Mouse (Mus musculus): ENCODE results near the gene Ppp1r12c. TPM values are rescaled to one million over a fixed set of nuclear protein-coding genes. Genes with fewer than 3 reads are reported as not detected.

The Ppp1r12c gene
- 33.6 and 33.9 TPM in 2 replicates for polyA plus RNA-seq (2015; fragmentation: Nextera tagmentation; extraction: Ambion mirVana)

- H3K9me3 ChIP-seq (ENCODE audit: control insufficient read depth) = no peaks in the 10 kb centered on the region
- peak within 1 kb of the TSS; percentile 80 for H3K4me3 ChIP-seq (ENCODE audit: low read depth, low read length)
- ATAC-seq = peak; percentile 89
- H3K4me1 ChIP-seq (replicated peaks; ENCODE audit: control insufficient read depth, insufficient read depth, low read length) = 0 out of 2 replicates have a peak, but pooled peaks cover 6% of the 10 kb centered on the region
- peak within 1 kb of the TSS; percentile 70 for H3K27ac ChIP-seq (ENCODE audit: low read depth, low read length)
- WGBS = under 1% methylated on average over 62 of the region's 62 CpGs
- no peak for TF ChIP-seq CTCF (IDR thresholded peaks at IDR 0.05; ENCODE audit: low read depth)
- peak within 1 kb of the TSS; percentile 73 for H3K9ac ChIP-seq (ENCODE audit: low read depth, low read length)
- peak within 1 kb of the TSS; percentile 86 for H3K4me2 ChIP-seq (replicated peaks; ENCODE audit: low read depth)
- H3K27me3 ChIP-seq (replicated peaks; ENCODE audit: control insufficient read depth, insufficient read depth, low read length) = no peaks in the 10 kb centered on the region
- peaks cover 4% of the 10 kb centered on the region for H3K36me3 ChIP-seq (ENCODE audit: control insufficient read depth, insufficient read depth)
Observed at GRCm38 (mm10) chr7:4501558-4502397, at the start of gene Ppp1r12c. Gene Ppp1r12c, minus strand, starts transcription at chr7:4501680.

GRCm38 (mm10) chr7:4547221-4547641, 45.8 kb upstream of the Ppp1r12c start, which contains the start of gene Syt5:
Gene Syt5, minus strand, starts transcription at chr7:4547541.
- WGBS = 8% methylated on average over 33 of the region's 33 CpGs
- Histone ChIP-seq H3K36me3 (ENCODE audit: control insufficient read depth, insufficient read depth) (no peaks in the 10 kb centered on the region), H3K4me1 (replicated peaks; ENCODE audit: control insufficient read depth, insufficient read depth, low read length) (no peaks in the 10 kb centered on the region), H3K9ac (ENCODE audit: low read depth, low read length) (no peak within 1 kb of the TSS), H3K4me3 (ENCODE audit: low read depth, low read length) (peak within 1 kb of the TSS; percentile 20), H3K9me3 (ENCODE audit: control insufficient read depth) (no peaks in the 10 kb centered on the region), H3K4me2 (replicated peaks; ENCODE audit: low read depth) (peak within 1 kb of the TSS; percentile 57), H3K27ac (ENCODE audit: low read depth, low read length) (no peak within 1 kb of the TSS), H3K27me3 (replicated peaks; ENCODE audit: control insufficient read depth, insufficient read depth, low read length) (no peaks in the 10 kb centered on the region)
- ATAC-seq = no peak; the same call in 1 of the 2 replicates
- no peak for TF ChIP-seq CTCF (IDR thresholded peaks at IDR 0.05; ENCODE audit: low read depth)

GRCm38 (mm10) chr7:4546591-4547131, 45.2 kb upstream of the Ppp1r12c start:
- H3K36me3 ChIP-seq (ENCODE audit: control insufficient read depth, insufficient read depth) = no peaks in the 10 kb centered on the region
- ATAC-seq = peak; percentile 50
- WGBS = 1% methylated on average over 26 of the region's 26 CpGs
- peak overlapping the region; percentile 20; the same call in 1 of the 2 replicates for H3K4me3 ChIP-seq (ENCODE audit: low read depth, low read length)
- H3K27ac ChIP-seq (ENCODE audit: low read depth, low read length) = no peak overlapping the region
- peak; percentile 39 for TF ChIP-seq CTCF (IDR thresholded peaks at IDR 0.05; ENCODE audit: low read depth)
- no peaks in the 10 kb centered on the region for H3K9me3 ChIP-seq (ENCODE audit: control insufficient read depth)
- H3K4me2 ChIP-seq (replicated peaks; ENCODE audit: low read depth) = peak overlapping the region; percentile 57
- H3K27me3 ChIP-seq (replicated peaks; ENCODE audit: control insufficient read depth, insufficient read depth, low read length) = no peaks in the 10 kb centered on the region
- H3K4me1 ChIP-seq (replicated peaks; ENCODE audit: control insufficient read depth, insufficient read depth, low read length) = no peaks in the 10 kb centered on the region
- no peak overlapping the region for H3K9ac ChIP-seq (ENCODE audit: low read depth, low read length)

- Histone ChIP-seq H3K27me3 (replicated peaks; ENCODE audit: control insufficient read depth, insufficient read depth, low read length) (no peaks in the 10 kb centered on the region), H3K4me2 (replicated peaks; ENCODE audit: low read depth) (no peak overlapping the region), H3K4me3 (ENCODE audit: low read depth, low read length) (no peak overlapping the region), H3K36me3 (ENCODE audit: control insufficient read depth, insufficient read depth) (no peaks in the 10 kb centered on the region), H3K9ac (ENCODE audit: low read depth, low read length) (no peak overlapping the region), H3K9me3 (ENCODE audit: control insufficient read depth) (no peaks in the 10 kb centered on the region), H3K4me1 (replicated peaks; ENCODE audit: control insufficient read depth, insufficient read depth, low read length) (no peaks in the 10 kb centered on the region), H3K27ac (ENCODE audit: low read depth, low read length) (no peak overlapping the region)
- WGBS = 71% methylated on average over 15 of the region's 15 CpGs
- TF ChIP-seq CTCF (IDR thresholded peaks at IDR 0.05; ENCODE audit: low read depth) = no peak
- ATAC-seq = no peak
Observed at GRCm38 (mm10) chr7:4546050-4546449, 44.6 kb upstream of the Ppp1r12c start.

- H3K36me3 ChIP-seq (ENCODE audit: control insufficient read depth, insufficient read depth) = no peaks in the 10 kb centered on the region
- H3K4me1 ChIP-seq (replicated peaks; ENCODE audit: control insufficient read depth, insufficient read depth, low read length) = no peaks in the 10 kb centered on the region
- H3K27ac ChIP-seq (ENCODE audit: low read depth, low read length) = no peak overlapping the region
- no peak overlapping the region for H3K4me3 ChIP-seq (ENCODE audit: low read depth, low read length)
- no peak overlapping the region for H3K9ac ChIP-seq (ENCODE audit: low read depth, low read length)
- 46% methylated on average over 17 of the region's 17 CpGs for WGBS
- no peak for TF ChIP-seq CTCF (IDR thresholded peaks at IDR 0.05; ENCODE audit: low read depth)
- no peaks in the 10 kb centered on the region for H3K9me3 ChIP-seq (ENCODE audit: control insufficient read depth)
- no peak for ATAC-seq
- no peaks in the 10 kb centered on the region for H3K27me3 ChIP-seq (replicated peaks; ENCODE audit: control insufficient read depth, insufficient read depth, low read length)
- H3K4me2 ChIP-seq (replicated peaks; ENCODE audit: low read depth) = no peak overlapping the region
Observed at GRCm38 (mm10) chr7:4542013-4542412, 40.5 kb upstream of the Ppp1r12c start.

- TF ChIP-seq CTCF (IDR thresholded peaks at IDR 0.05; ENCODE audit: low read depth) = no peak
- Histone ChIP-seq H3K4me2 (replicated peaks; ENCODE audit: low read depth) (no peak overlapping the region), H3K27ac (ENCODE audit: low read depth, low read length) (no peak overlapping the region), H3K27me3 (replicated peaks; ENCODE audit: control insufficient read depth, insufficient read depth, low read length) (no peaks in the 10 kb centered on the region), H3K36me3 (ENCODE audit: control insufficient read depth, insufficient read depth) (no peaks in the 10 kb centered on the region), H3K9ac (ENCODE audit: low read depth, low read length) (no peak overlapping the region), H3K4me1 (replicated peaks; ENCODE audit: control insufficient read depth, insufficient read depth, low read length) (no peaks in the 10 kb centered on the region), H3K4me3 (ENCODE audit: low read depth, low read length) (no peak overlapping the region), H3K9me3 (ENCODE audit: control insufficient read depth) (no peaks in the 10 kb centered on the region)
- no peak for ATAC-seq
- 67% methylated on average over 5 of the region's 5 CpGs for WGBS
Observed at GRCm38 (mm10) chr7:4541344-4541743, 39.9 kb upstream of the Ppp1r12c start.
